Mouse (Mus musculus) small intestine, adult 2 months (tissue): ENCODE measurements around the gene Zfp316. TPM values are rescaled to one million over a fixed set of nuclear protein-coding genes. Genes with fewer than 3 reads are reported as not detected.

ENCODE experiments used
- H3K27ac ChIP-seq: fragments of 200-500 bp; 2 replicates; pipeline ENCODE4 v1.5.1; 2012; ENCODE audit warnings: low read depth, low read length, control low read depth, inconsistent platforms; ENCODE audit not compliant: insufficient read depth
- H3K27me3 ChIP-seq: fragments of 200-500 bp; 2 replicates; pipeline ENCODE4 v1.6.1; 2012; ENCODE audit warnings: mild to moderate bottlenecking, moderate library complexity, low read length, inconsistent platforms; ENCODE audit not compliant: control insufficient read depth, insufficient read depth
- H3K36me3 ChIP-seq: fragments of 200-500 bp; 2 replicates; pipeline ENCODE4 v1.6.1; 2012; ENCODE audit warnings: mild to moderate bottlenecking, low read length, control low read depth, inconsistent platforms; ENCODE audit not compliant: control insufficient read depth, insufficient read depth
- H3K4me1 ChIP-seq: fragments of 200-500 bp; 2 replicates; pipeline ENCODE4 v1.6.1; 2012; ENCODE audit warnings: low read length, inconsistent platforms, mixed read lengths; ENCODE audit not compliant: control insufficient read depth, insufficient read depth, insufficient read length
- H3K4me3 ChIP-seq: fragments of 200-500 bp; 2 replicates; pipeline ENCODE4 v1.5.1; 2012; ENCODE audit warnings: low read depth, mild to moderate bottlenecking, control low read depth, inconsistent platforms, low read length, moderate library complexity
- CTCF ChIP-seq: fragments of 200-500 bp; IDR thresholded peaks from 2 replicates; pipeline ENCODE4 v1.5.1; 2012; ENCODE audit warnings: low read depth, mild to moderate bottlenecking, control low read depth, inconsistent platforms, low read length, moderate library complexity, mixed read lengths; ENCODE audit not compliant: insufficient replicate concordance, insufficient read length; ENCODE audit errors: extremely low read depth
- POLR2A ChIP-seq: fragments of 200-500 bp; IDR thresholded peaks from 2 replicates; pipeline ENCODE4 v1.6.1; 2012; ENCODE audit warnings: low read depth, mild to moderate bottlenecking, control low read depth, inconsistent platforms, low read length, moderate library complexity
- WGBS: fragments of 180-500 bp; shearing (Covaris S2); methylation state at CpG from one replicate; pipeline ENCODE4 v1.1.7; 2018; 5-methylcytosine and 5-hydroxymethylcytosine counted together
- polyA plus RNA-seq: library from polyadenylated mRNA; depleted of rRNA; stranded (reverse); fragments of >200 nt; gene quantifications from 2 replicates; pipeline ENCODE4 v1.2.3, GENCODE M21; 2012

Zfp316 gene
- polyA plus RNA-seq, 1 experiment, result 5.6 TPM

DNA sequence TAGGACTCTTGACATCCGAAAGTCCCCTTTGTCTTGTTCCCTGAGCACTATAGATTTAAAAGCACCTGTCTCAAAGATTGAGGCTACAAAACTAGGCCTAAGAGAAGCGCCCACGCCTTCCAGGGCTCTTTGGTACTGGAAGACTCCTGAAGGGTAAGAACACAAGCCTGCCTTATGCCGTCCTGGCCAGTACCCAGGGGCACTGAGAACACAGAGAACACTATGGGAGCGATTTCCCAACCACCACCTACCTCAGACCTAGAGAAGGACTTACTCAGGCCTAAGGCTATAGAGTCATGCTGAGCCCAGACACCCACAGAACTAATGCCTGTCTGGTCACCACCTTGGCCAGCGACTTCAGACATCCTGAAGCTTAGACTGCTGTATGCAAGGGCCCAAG is 3.0 kb downstream of the Zfp316 start:
- H3K27ac ChIP-seq, result no peak overlapping the region
- no peaks in the 10 kb centered on the region for H3K27me3 ChIP-seq
- no peak overlapping the region for H3K4me3 ChIP-seq
- TF ChIP-seq POLR2A, result no peak
- TF ChIP-seq CTCF, result no peak
- 86% methylated on average over 6 of the region's 6 CpGs for WGBS
- H3K36me3 ChIP-seq, result no peaks in the 10 kb centered on the region
- H3K4me1 ChIP-seq, result peaks cover 3% of the 10 kb centered on the region

GRCm38 (mm10) chr5:143265409-143265808 is 4.4 kb downstream of the Zfp316 start:
- H3K4me1 ChIP-seq, result peaks cover 3% of the 10 kb centered on the region
- 41% methylated on average over 1 of the region's 1 CpGs for WGBS
- no peak overlapping the region for H3K4me3 ChIP-seq
- H3K27ac ChIP-seq, result no peak overlapping the region
- H3K36me3 ChIP-seq, result no peaks in the 10 kb centered on the region
- H3K27me3 ChIP-seq, result no peaks in the 10 kb centered on the region
- TF ChIP-seq CTCF (no peak), POLR2A (no peak)

DNA sequence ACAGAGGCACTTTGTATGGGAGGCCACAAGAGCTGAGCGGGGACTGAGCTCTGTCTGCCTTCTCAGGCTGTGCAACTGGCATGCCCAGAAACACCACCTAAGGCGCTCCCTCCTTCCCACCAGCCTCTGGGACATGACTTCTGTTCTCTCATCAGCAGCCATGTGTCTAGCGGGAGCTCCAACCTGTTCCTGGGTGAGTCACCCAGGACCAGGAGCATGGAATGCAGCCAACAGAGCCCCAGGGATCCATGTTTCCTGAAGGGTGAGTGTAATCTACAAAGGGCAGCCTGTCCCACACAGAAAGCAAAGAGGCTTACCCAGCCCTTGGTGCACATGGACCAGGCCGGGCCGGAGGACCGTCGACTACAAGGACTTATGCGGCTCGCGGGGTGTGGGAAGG is 5.1 kb downstream of the Zfp316 start:
- Histone ChIP-seq H3K36me3 (no peaks in the 10 kb centered on the region), H3K4me1 (peaks cover 3% of the 10 kb centered on the region; the same call in 1 of the 2 replicates), H3K4me3 (no peak overlapping the region), H3K27me3 (no peaks in the 10 kb centered on the region), H3K27ac (no peak overlapping the region)
- no peak for TF ChIP-seq CTCF
- TF ChIP-seq POLR2A, result no peak
- 90% methylated on average over 10 of the region's 10 CpGs for WGBS

GRCm38 (mm10) chr5:143261636-143262035 is 8.2 kb downstream of the Zfp316 start:
- WGBS, result 92% methylated on average over 8 of the region's 8 CpGs
- Histone ChIP-seq H3K4me1 (no peaks in the 10 kb centered on the region), H3K27me3 (no peaks in the 10 kb centered on the region), H3K27ac (no peak overlapping the region), H3K4me3 (no peak overlapping the region), H3K36me3 (no peaks in the 10 kb centered on the region)
- TF ChIP-seq POLR2A, result no peak
- TF ChIP-seq CTCF, result no peak

GRCm38 (mm10) chr5:143255802-143256201 is 14.0 kb downstream of the Zfp316 start:
- Histone ChIP-seq H3K27ac (no peak overlapping the region), H3K4me3 (no peak overlapping the region), H3K4me1 (peaks cover 3% of the 10 kb centered on the region; the same call in 1 of the 2 replicates), H3K27me3 (peaks cover 16% of the 10 kb centered on the region), H3K36me3 (0 out of 2 replicates have a peak, but pooled peaks cover 3% of the 10 kb centered on the region)
- TF ChIP-seq CTCF (no peak), POLR2A (no peak)
- 97% methylated on average over 5 of the region's 5 CpGs for WGBS

DNA sequence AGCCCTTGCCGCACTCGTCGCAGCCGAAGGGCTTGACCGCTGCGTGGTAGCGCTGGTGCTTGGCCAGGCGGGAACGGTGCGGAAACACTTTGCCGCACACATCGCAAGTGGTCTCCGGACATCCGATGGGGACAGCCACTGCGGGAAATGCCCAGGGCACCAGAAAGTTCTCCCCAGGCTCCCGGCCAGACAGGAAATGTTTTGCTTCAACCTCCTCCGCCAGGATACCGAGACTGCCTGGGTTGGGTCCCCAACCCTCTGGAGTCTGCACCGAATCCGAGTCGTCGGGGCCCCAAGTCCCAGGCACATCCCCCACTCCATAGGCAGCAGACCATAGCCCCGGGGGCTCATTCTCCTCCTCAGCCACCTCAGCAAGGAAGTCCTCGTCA is 14.7 kb downstream of the Zfp316 start:
- H3K27me3 ChIP-seq, result peaks cover 16% of the 10 kb centered on the region
- no peak overlapping the region for H3K27ac ChIP-seq
- peaks cover 3% of the 10 kb centered on the region; the same call in 1 of the 2 replicates for H3K4me1 ChIP-seq
- TF ChIP-seq CTCF (no peak), POLR2A (no peak)
- 0 out of 2 replicates have a peak, but pooled peaks cover 3% of the 10 kb centered on the region for H3K36me3 ChIP-seq
- WGBS, result 78% methylated on average over 24 of the region's 24 CpGs
- no peak overlapping the region for H3K4me3 ChIP-seq

DNA sequence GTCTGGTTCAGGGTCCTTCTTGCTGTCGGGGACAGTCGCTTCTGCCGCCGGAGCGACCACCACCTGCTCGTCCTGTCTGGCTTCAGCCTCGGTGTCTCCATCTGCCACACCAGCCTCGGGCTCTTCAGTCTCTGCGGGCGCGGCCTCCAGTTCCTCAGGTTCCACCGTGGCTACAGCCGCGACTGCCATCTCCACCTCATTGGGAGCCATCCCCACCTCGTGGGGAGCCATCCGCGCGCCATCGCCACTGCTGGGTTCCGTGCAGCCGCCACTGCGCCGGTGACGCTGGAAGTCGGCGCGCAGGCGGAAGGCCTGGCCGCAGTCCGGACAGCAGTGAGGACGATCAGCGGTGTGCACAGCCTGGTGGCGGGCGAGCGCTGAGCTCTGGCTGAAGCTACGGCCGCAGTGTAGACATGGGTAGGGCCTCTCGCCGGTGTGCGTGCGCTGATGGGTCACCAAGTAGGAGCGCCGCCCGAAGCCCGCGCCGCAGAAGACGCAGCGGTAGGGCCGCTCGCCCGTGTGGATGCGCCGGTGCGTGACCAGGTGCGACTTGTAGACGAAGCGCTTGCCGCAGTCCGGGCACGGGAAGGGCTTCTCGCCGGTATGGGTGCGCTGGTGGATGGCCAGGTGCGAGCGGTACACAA is 15.2 kb downstream of the Zfp316 start:
- Histone ChIP-seq H3K27ac (no peak overlapping the region), H3K27me3 (peaks cover 16% of the 10 kb centered on the region), H3K4me1 (peaks cover 3% of the 10 kb centered on the region; the same call in 1 of the 2 replicates), H3K36me3 (0 out of 2 replicates have a peak, but pooled peaks cover 3% of the 10 kb centered on the region), H3K4me3 (no peak overlapping the region)
- 79% methylated on average over 66 of the region's 66 CpGs for WGBS
- TF ChIP-seq CTCF (no peak), POLR2A (no peak)
